Mouse (Mus musculus) forebrain, postnatal 0 days (tissue): Measurements from ENCODE around the gene Fam83c. TPM values are rescaled to one million over a fixed set of nuclear protein-coding genes. Genes with fewer than 3 reads are reported as not detected.

Experiments used
- ATAC-seq: fragments of 200-750 bp; cut with Nextera tagmentation; 2 replicates; pipeline ENCODE4 v1.8.0; 2017; ENCODE audit warnings: mild to moderate bottlenecking, moderate library complexity
- DNase-seq: peaks from one replicate; pipeline ENCODE4 v3.0.0-alpha.2; 2015
- H3K27ac ChIP-seq: fragments of 300-500 bp; sonication (generic); 2 replicates; pipeline ENCODE4 v1.5.1; 2014; ENCODE audit warnings: low read depth, mild to moderate bottlenecking, antibody characterized with exemption, low read length, moderate library complexity, mixed read lengths
- H3K27me3 ChIP-seq: fragments of 300-500 bp; sonication (generic); 2 replicates; pipeline ENCODE4 v1.6.1; 2014; ENCODE audit warnings: mild to moderate bottlenecking, low read length, mixed read lengths; ENCODE audit not compliant: insufficient read depth
- H3K36me3 ChIP-seq: fragments of 300-500 bp; sonication (generic); 2 replicates; pipeline ENCODE4 v1.6.1; 2014; ENCODE audit warnings: mild to moderate bottlenecking, moderate library complexity; ENCODE audit not compliant: insufficient read depth
- H3K4me1 ChIP-seq: fragments of 300-500 bp; sonication (generic); 2 replicates; pipeline ENCODE4 v1.6.1; 2014; ENCODE audit warnings: antibody characterized with exemption; ENCODE audit not compliant: insufficient read depth
- H3K4me2 ChIP-seq: fragments of 300-500 bp; sonication (generic); 2 replicates; pipeline ENCODE4 v1.6.1; 2014; ENCODE audit warnings: low read depth, mild to moderate bottlenecking, moderate library complexity
- H3K4me3 ChIP-seq: fragments of 300-500 bp; sonication (generic); 2 replicates; pipeline ENCODE4 v1.5.1; 2014; ENCODE audit warnings: low read depth, low read length, mixed read lengths
- H3K9ac ChIP-seq: fragments of 300-500 bp; sonication (generic); 2 replicates; pipeline ENCODE4 v1.6.1; 2014; ENCODE audit warnings: mild to moderate bottlenecking
- H3K9me3 ChIP-seq: fragments of 300-500 bp; sonication (generic); 2 replicates; pipeline ENCODE4 v1.6.1; 2016; ENCODE audit warnings: low read length
- CTCF ChIP-seq: sonication (generic); IDR thresholded peaks from 2 replicates; pipeline ENCODE4 v1.5.1; 2016; ENCODE audit warnings: antibody characterized with exemption, control low read depth, low read depth
- WGBS: fragments of 180-500 bp; shearing (Covaris S2); extraction: QIAGEN DNeasy Blood & Tissue Kit; methylation state at CpG from one replicate; pipeline ENCODE4 v1.1.7; 2014; 5-methylcytosine and 5-hydroxymethylcytosine counted together
- polyA plus RNA-seq: library from polyadenylated mRNA; unstranded; fragments of >200 nt; fragmentation: Nextera tagmentation; extraction: Ambion mirVana; gene quantifications from 2 replicates; pipeline ENCODE4 v1.2.1, GENCODE M21; 2015
- total RNA-seq: library from RNA; depleted of rRNA; stranded (reverse); fragments of >200 nt; gene quantifications from 2 replicates; pipeline ENCODE4 v1.2.3, GENCODE M21; 2014

Fam83c gene
- total and polyA plus RNA-seq, 2 experiments from 2014 or later, result 0.12 TPM; not detected in 1

DNA sequence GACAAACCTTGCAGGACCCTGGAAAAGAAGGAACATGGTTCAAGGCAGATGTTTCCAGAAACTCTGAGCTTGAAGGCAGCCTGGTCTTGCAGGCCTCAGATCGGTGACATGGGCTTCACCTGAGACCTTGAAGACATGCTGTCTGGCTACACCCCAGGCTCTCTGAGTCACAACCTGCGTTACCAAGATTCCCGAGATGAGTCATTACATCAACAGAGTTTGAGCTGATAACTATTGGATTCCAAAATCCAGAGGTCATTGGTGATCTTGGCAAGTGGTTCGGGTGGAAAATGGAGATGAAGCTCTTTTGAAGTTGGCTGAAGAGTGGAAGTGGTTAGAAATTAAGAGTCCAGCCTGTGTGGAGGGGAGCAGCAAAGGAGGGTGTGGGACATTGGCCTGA is 25.0 kb downstream of the Fam83c start:
- Histone ChIP-seq H3K9ac (no peak overlapping the region), H3K4me3 (no peak overlapping the region), H3K9me3 (no peaks in the 10 kb centered on the region), H3K36me3 (peaks cover 47% of the 10 kb centered on the region), H3K27me3 (no peaks in the 10 kb centered on the region), H3K4me2 (no peak overlapping the region), H3K4me1 (no peaks in the 10 kb centered on the region), H3K27ac (no peak overlapping the region)
- DNase-seq (no peak), ATAC-seq (no peak)
- 87% methylated on average over 4 of the region's 4 CpGs for WGBS
- no peak for TF ChIP-seq CTCF

DNA sequence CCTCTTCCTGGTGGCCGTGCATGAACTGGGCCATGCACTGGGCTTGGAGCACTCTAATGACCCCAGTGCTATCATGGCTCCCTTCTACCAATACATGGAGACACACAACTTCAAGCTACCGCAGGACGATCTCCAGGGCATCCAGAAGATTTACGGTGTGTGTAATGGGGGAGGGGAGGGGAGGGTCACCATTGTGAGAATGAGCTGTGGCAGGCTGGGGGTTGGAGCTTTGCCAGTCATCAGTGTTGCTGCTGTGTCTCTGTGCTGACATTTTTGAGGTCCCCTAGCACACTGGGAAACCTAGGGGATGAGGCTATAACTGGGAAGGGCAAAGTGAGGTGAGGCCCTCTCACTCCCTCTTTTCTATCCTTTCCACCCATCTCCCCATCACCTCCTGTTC is 27.2 kb downstream of the Fam83c start:
- 77% methylated on average over 4 of the region's 4 CpGs for WGBS
- Histone ChIP-seq H3K27ac (no peak overlapping the region), H3K27me3 (no peaks in the 10 kb centered on the region), H3K4me3 (no peak overlapping the region), H3K9me3 (no peaks in the 10 kb centered on the region), H3K4me1 (no peaks in the 10 kb centered on the region), H3K4me2 (no peak overlapping the region), H3K36me3 (peaks cover 39% of the 10 kb centered on the region), H3K9ac (no peak overlapping the region)
- DNase-seq, result no peak
- no peak for ATAC-seq
- TF ChIP-seq CTCF, result no peak

DNA sequence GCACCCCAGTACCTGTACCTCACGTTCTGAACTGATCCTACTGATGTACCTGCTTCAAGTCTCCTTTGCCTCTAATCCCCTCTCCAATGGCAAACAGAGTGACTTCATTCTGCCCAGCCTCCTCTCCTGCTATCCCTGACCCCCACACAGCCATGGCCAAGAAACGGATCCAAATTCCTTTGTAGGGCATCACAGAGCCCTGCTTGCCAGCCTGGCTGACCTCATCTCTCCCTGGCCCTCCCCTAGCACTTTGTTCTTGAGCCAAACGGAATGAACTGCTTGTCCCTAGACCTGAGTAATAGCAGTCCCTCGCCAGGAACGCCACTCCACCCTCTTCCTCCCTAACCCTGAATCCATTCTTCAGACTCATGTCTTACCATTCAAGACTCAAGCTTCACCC is 28.1 kb downstream of the Fam83c start:
- H3K9ac ChIP-seq, result no peak overlapping the region
- H3K27me3 ChIP-seq, result no peaks in the 10 kb centered on the region
- no peak overlapping the region for H3K4me2 ChIP-seq
- ATAC-seq (no peak), DNase-seq (no peak)
- no peak overlapping the region for H3K27ac ChIP-seq
- 66% methylated on average over 5 of the region's 5 CpGs for WGBS
- TF ChIP-seq CTCF, result no peak
- no peak overlapping the region for H3K4me3 ChIP-seq
- H3K36me3 ChIP-seq, result peaks cover 38% of the 10 kb centered on the region
- no peaks in the 10 kb centered on the region for H3K9me3 ChIP-seq
- no peaks in the 10 kb centered on the region for H3K4me1 ChIP-seq

DNA sequence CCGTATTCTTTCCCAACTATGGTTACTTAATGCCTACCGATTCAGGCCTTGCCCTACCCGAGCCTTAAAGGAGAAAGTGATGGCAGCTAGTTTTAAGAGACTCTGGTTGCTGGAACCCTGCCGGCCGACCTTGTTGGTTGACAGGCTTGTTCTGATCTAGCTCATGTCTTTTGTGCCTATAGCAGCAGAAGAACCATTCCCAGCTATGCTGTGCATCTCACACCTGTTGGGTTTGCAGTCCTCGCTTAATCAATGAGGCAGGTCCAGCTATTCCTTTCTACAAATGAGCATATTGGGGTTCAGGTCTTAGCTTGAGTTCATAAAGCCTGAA is 28.8 kb downstream of the Fam83c start:
- Histone ChIP-seq H3K9me3 (no peaks in the 10 kb centered on the region), H3K4me3 (no peak overlapping the region), H3K27ac (no peak overlapping the region), H3K4me2 (no peak overlapping the region), H3K4me1 (no peaks in the 10 kb centered on the region), H3K27me3 (no peaks in the 10 kb centered on the region), H3K36me3 (peaks cover 34% of the 10 kb centered on the region), H3K9ac (no peak overlapping the region)
- ATAC-seq (no peak), DNase-seq (no peak)
- TF ChIP-seq CTCF, result no peak
- WGBS, result 90% methylated on average over 6 of the region's 6 CpGs

DNA sequence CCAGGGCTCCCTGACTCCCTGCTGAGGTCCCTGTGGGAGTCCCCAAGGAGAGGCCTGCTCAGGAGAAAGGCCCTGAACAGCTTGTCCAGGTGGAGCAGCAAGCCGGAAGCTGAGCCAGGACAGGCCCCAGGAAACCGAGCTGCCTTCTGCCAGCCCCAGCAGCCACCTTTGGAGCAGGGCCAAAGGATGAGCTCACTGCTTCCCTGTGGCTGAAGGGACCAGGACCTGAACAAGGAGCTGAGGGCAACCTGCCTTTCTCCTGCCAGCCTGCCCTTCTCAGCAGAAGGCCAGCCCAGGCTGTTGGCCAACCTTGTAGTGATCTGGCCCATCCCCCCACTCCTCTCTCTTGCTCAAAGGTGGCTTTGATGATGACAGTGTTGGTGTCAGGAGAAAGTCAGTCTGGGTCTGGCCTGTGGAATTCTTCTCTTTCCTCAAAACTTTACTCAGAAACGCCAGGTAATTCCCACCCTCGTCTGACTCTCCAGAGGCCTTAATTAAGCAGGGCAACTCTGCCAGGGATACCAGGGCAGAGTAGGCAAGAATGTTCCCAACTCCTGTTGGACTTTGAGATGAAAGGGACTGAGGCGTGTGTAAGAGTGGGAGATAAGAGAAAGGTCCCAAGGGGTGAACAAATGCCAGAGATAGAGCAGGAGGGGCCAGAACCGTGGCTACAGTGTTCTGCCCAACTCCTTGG is 29.3 kb downstream of the Fam83c start:
- Histone ChIP-seq H3K4me1 (no peaks in the 10 kb centered on the region), H3K36me3 (peaks cover 34% of the 10 kb centered on the region), H3K4me3 (no peak overlapping the region), H3K4me2 (no peak overlapping the region), H3K27me3 (no peaks in the 10 kb centered on the region), H3K27ac (no peak overlapping the region), H3K9me3 (no peaks in the 10 kb centered on the region), H3K9ac (no peak overlapping the region)
- no peak for TF ChIP-seq CTCF
- ATAC-seq (no peak), DNase-seq (no peak)
- 51% methylated on average over 6 of the region's 6 CpGs for WGBS

DNA sequence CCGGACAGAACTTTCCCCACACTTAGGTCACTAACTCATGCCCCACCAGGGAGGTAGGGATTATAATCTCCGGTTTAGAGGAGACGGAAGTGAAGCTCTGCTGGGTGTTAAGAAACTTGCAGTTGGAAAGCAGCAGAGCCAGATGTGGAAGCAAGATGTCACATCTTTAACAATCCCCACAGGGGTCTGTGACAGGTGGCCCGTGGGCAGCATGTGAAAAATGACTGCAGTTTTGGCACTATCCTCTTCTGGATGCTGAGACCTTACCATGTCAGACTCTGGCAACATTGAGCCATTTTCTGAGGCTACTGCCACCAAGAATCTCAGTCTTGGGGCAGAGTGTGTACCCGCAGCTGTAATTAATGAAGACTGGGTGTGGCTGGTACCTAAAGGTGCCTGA is 30.6 kb downstream of the Fam83c start:
- ATAC-seq, result no peak
- no peaks in the 10 kb centered on the region for H3K4me1 ChIP-seq
- no peak overlapping the region for H3K4me3 ChIP-seq
- TF ChIP-seq CTCF, result no peak
- no peaks in the 10 kb centered on the region for H3K9me3 ChIP-seq
- H3K36me3 ChIP-seq, result peaks cover 40% of the 10 kb centered on the region
- DNase-seq, result no peak
- H3K27ac ChIP-seq, result no peak overlapping the region
- H3K27me3 ChIP-seq, result no peaks in the 10 kb centered on the region
- no peak overlapping the region for H3K4me2 ChIP-seq
- 72% methylated on average over 5 of the region's 5 CpGs for WGBS
- no peak overlapping the region for H3K9ac ChIP-seq

DNA sequence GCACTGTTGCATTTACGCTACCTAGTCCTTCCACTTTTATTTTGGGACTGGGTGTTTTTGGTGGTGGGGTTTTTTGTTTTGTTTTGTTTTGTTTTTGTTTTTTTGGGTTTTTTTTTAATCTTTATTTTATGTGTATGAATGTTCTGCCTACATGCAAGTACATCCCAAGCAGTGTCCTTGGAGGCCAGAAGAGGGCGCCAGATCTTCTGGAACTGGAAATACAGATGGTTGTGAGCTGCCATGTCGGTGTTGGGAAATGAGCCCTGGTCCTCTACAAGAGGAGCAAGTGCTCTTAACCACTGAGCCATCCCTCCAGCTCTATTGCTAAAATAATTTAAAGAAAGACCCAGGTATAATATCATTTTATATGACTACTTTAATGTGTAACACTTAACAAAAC is 31.9 kb downstream of the Fam83c start:
- Histone ChIP-seq H3K4me3 (no peak overlapping the region), H3K4me2 (no peak overlapping the region), H3K9me3 (no peaks in the 10 kb centered on the region), H3K36me3 (peaks cover 47% of the 10 kb centered on the region), H3K27me3 (no peaks in the 10 kb centered on the region), H3K27ac (no peak overlapping the region), H3K9ac (no peak overlapping the region), H3K4me1 (no peaks in the 10 kb centered on the region)
- ATAC-seq (no peak), DNase-seq (no peak)
- TF ChIP-seq CTCF, result peak; percentile 38
- WGBS, result 57% methylated on average over 3 of the region's 3 CpGs
